Mouse (Mus musculus) forebrain, postnatal 0 days (tissue): ENCODE data around the gene Gm20219. TPM values are rescaled to one million over a fixed set of nuclear protein-coding genes. Genes with fewer than 3 reads are reported as not detected.
"Not testable (repeated sequence)": the region's sequence is repeated elsewhere in the genome, so short reads cannot be mapped to it uniquely, and the experiment has no call there.

Source experiments
- ATAC-seq: fragments of 200-750 bp; cut with Nextera tagmentation; 2 replicates; pipeline ENCODE4 v1.8.0; 2017; ENCODE audit warnings: mild to moderate bottlenecking, moderate library complexity
- DNase-seq: peaks from one replicate; pipeline ENCODE4 v3.0.0-alpha.2; 2015
- H3K27ac ChIP-seq: fragments of 300-500 bp; sonication (generic); 2 replicates; pipeline ENCODE4 v1.5.1; 2014; ENCODE audit warnings: low read depth, mild to moderate bottlenecking, antibody characterized with exemption, low read length, moderate library complexity, mixed read lengths
- H3K27me3 ChIP-seq: fragments of 300-500 bp; sonication (generic); 2 replicates; pipeline ENCODE4 v1.6.1; 2014; ENCODE audit warnings: mild to moderate bottlenecking, low read length, mixed read lengths; ENCODE audit not compliant: insufficient read depth
- H3K36me3 ChIP-seq: fragments of 300-500 bp; sonication (generic); 2 replicates; pipeline ENCODE4 v1.6.1; 2014; ENCODE audit warnings: mild to moderate bottlenecking, moderate library complexity; ENCODE audit not compliant: insufficient read depth
- H3K4me1 ChIP-seq: fragments of 300-500 bp; sonication (generic); 2 replicates; pipeline ENCODE4 v1.6.1; 2014; ENCODE audit warnings: antibody characterized with exemption; ENCODE audit not compliant: insufficient read depth
- H3K4me2 ChIP-seq: fragments of 300-500 bp; sonication (generic); 2 replicates; pipeline ENCODE4 v1.6.1; 2014; ENCODE audit warnings: low read depth, mild to moderate bottlenecking, moderate library complexity
- H3K4me3 ChIP-seq: fragments of 300-500 bp; sonication (generic); 2 replicates; pipeline ENCODE4 v1.5.1; 2014; ENCODE audit warnings: low read depth, low read length, mixed read lengths
- H3K9ac ChIP-seq: fragments of 300-500 bp; sonication (generic); 2 replicates; pipeline ENCODE4 v1.6.1; 2014; ENCODE audit warnings: mild to moderate bottlenecking
- H3K9me3 ChIP-seq: fragments of 300-500 bp; sonication (generic); 2 replicates; pipeline ENCODE4 v1.6.1; 2016; ENCODE audit warnings: low read length
- CTCF ChIP-seq: sonication (generic); IDR thresholded peaks from 2 replicates; pipeline ENCODE4 v1.5.1; 2016; ENCODE audit warnings: antibody characterized with exemption, control low read depth, low read depth
- WGBS: fragments of 180-500 bp; shearing (Covaris S2); extraction: QIAGEN DNeasy Blood & Tissue Kit; methylation state at CpG from one replicate; pipeline ENCODE4 v1.1.7; 2014; 5-methylcytosine and 5-hydroxymethylcytosine counted together
- polyA plus RNA-seq: library from polyadenylated mRNA; unstranded; fragments of >200 nt; fragmentation: Nextera tagmentation; extraction: Ambion mirVana; gene quantifications from 2 replicates; pipeline ENCODE4 v1.2.1, GENCODE M21; 2015
- total RNA-seq: library from RNA; depleted of rRNA; stranded (reverse); fragments of >200 nt; gene quantifications from 2 replicates; pipeline ENCODE4 v1.2.3, GENCODE M21; 2014; rRNA removed

Gene Gm20219
- total and polyA plus RNA-seq, 2 experiments from 2014 or later: 0.33 to 0.40 TPM

GRCm38 (mm10) chr17:56507161-56508068 lies 46.8 kb downstream of the Gm20219 start:
- H3K9ac ChIP-seq: peak overlapping the region; percentile 91
- H3K4me3 ChIP-seq: peak overlapping the region; percentile 58
- peaks cover 8% of the 10 kb centered on the region; the same call in 1 of the 2 replicates for H3K4me1 ChIP-seq
- no peak for TF ChIP-seq CTCF
- no peaks in the 10 kb centered on the region for H3K9me3 ChIP-seq
- 2% methylated on average over 42 of the region's 42 CpGs for WGBS
- DNase-seq: peak; percentile 99
- H3K27ac ChIP-seq: peak overlapping the region; percentile 99
- no peaks in the 10 kb centered on the region for H3K36me3 ChIP-seq
- peak overlapping the region; percentile 97 for H3K4me2 ChIP-seq
- H3K27me3 ChIP-seq: no peaks in the 10 kb centered on the region; the same call in 1 of the 2 replicates
- peak; percentile 92 for ATAC-seq

GRCm38 (mm10) chr17:56506417-56507065 lies 47.6 kb downstream of the Gm20219 start:
- no peaks in the 10 kb centered on the region for H3K9me3 ChIP-seq
- H3K27me3 ChIP-seq: no peaks in the 10 kb centered on the region
- peak overlapping the region; percentile 58 for H3K4me3 ChIP-seq
- peak overlapping the region; percentile 99 for H3K27ac ChIP-seq
- H3K36me3 ChIP-seq: no peaks in the 10 kb centered on the region
- no peak for TF ChIP-seq CTCF
- DNase-seq: no peak
- H3K4me2 ChIP-seq: peak overlapping the region; percentile 97
- H3K9ac ChIP-seq: peak overlapping the region; percentile 91; the same call in 1 of the 2 replicates
- ATAC-seq: no peak
- peaks cover 14% of the 10 kb centered on the region; the same call in 1 of the 2 replicates for H3K4me1 ChIP-seq
- WGBS: 59% methylated on average over 15 of the region's 15 CpGs

- ATAC-seq (no peak), DNase-seq (no peak)
- no peaks in the 10 kb centered on the region for H3K36me3 ChIP-seq
- no peaks in the 10 kb centered on the region for H3K27me3 ChIP-seq
- 0 out of 2 replicates have a peak overlapping the region, but pooled peaks have one; percentile 29 for H3K27ac ChIP-seq
- WGBS: 75% methylated on average over 10 of the region's 10 CpGs
- no peak overlapping the region for H3K4me3 ChIP-seq
- H3K4me2 ChIP-seq: no peak overlapping the region
- H3K9me3 ChIP-seq: no peaks in the 10 kb centered on the region
- no peak for TF ChIP-seq CTCF
- no peak overlapping the region for H3K9ac ChIP-seq
- H3K4me1 ChIP-seq: peaks cover 14% of the 10 kb centered on the region; the same call in 1 of the 2 replicates
These were observed 48.8 kb downstream of the Gm20219 start for GRCm38 (mm10) chr17:56505401-56505800.

- peak overlapping the region; percentile 77 for H3K27ac ChIP-seq
- H3K4me1 ChIP-seq: peaks cover 7% of the 10 kb centered on the region; the same call in 1 of the 2 replicates
- H3K4me2 ChIP-seq: no peak overlapping the region
- H3K27me3 ChIP-seq: no peaks in the 10 kb centered on the region
- no peaks in the 10 kb centered on the region for H3K36me3 ChIP-seq
- DNase-seq (peak; percentile 86), ATAC-seq (peak; percentile 81)
- no peaks in the 10 kb centered on the region for H3K9me3 ChIP-seq
- no peak overlapping the region for H3K9ac ChIP-seq
- H3K4me3 ChIP-seq: no peak overlapping the region
- 12% methylated on average over 9 of the region's 9 CpGs for WGBS
- TF ChIP-seq CTCF: peak; percentile 57
These were observed 51.7 kb downstream of the Gm20219 start for GRCm38 (mm10) chr17:56502526-56502925.

- H3K4me2 ChIP-seq: not testable (repeated sequence)
- ATAC-seq: peak; percentile 15
These were observed 52.4 kb downstream of the Gm20219 start for GRCm38 (mm10) chr17:56501635-56502400.

More at GRCm38 (mm10) chr17:56501635-56502400, 52.4 kb downstream of the Gm20219 start:
- H3K4me3 ChIP-seq, H3K4me1 ChIP-seq, H3K27me3 ChIP-seq, H3K36me3 ChIP-seq, H3K9me3 ChIP-seq, DNase-seq, H3K9ac ChIP-seq: not testable (repeated sequence)
- H3K27ac ChIP-seq: peak overlapping the region; percentile 77
- 5% methylated on average over 2 of the region's 2 CpGs for WGBS

Other genes starting within 250 kb of the Gm20219 start
- gene Kdm4b, start 228.3 kb downstream of the Gm20219 start, total RNA-seq: 107 and 133 TPM in 2 replicates
- gene Kdm4b, start 228.3 kb downstream of the Gm20219 start, polyA plus RNA-seq: 46.8 and 53.2 TPM in 2 replicates
- 568 and 711 TPM in 2 replicates for gene Ptprs, start 77.9 kb downstream of the Gm20219 start, total RNA-seq
- gene Ptprs, start 77.9 kb downstream of the Gm20219 start, polyA plus RNA-seq: 196 and 250 TPM in 2 replicates
- gene Znrf4, start 42.0 kb downstream of the Gm20219 start, total RNA-seq: not detected in 2 replicates
- 0.13 and 0.16 TPM in 2 replicates for gene Znrf4, start 42.0 kb downstream of the Gm20219 start, polyA plus RNA-seq
- gene Safb2, start 30.2 kb upstream of the Gm20219 start, total RNA-seq: 27.2 and 35.1 TPM in 2 replicates
- 25.0 and 36.7 TPM in 2 replicates for gene Safb2, start 30.2 kb upstream of the Gm20219 start, polyA plus RNA-seq
- gene Safb, start 30.4 kb upstream of the Gm20219 start, total RNA-seq: 56.0 and 71.7 TPM in 2 replicates
- gene Safb, start 30.4 kb upstream of the Gm20219 start, polyA plus RNA-seq: 61.8 and 82.8 TPM in 2 replicates
- gene 2410015M20Rik, start 55.4 kb upstream of the Gm20219 start, total RNA-seq: 66.0 and 124 TPM in 2 replicates
- 208 and 263 TPM in 2 replicates for gene 2410015M20Rik, start 55.4 kb upstream of the Gm20219 start, polyA plus RNA-seq
- 807 and 1,399 TPM in 2 replicates for gene Rpl36, start 59.0 kb upstream of the Gm20219 start, total RNA-seq
- gene Rpl36, start 59.0 kb upstream of the Gm20219 start, polyA plus RNA-seq: 1,145 and 1,575 TPM in 2 replicates
- gene Lonp1, start 72.5 kb upstream of the Gm20219 start, total RNA-seq: 64.9 and 76.3 TPM in 2 replicates
- gene Lonp1, start 72.5 kb upstream of the Gm20219 start, polyA plus RNA-seq: 34.2 and 38.2 TPM in 2 replicates
- gene Catsperd, start 73.8 kb upstream of the Gm20219 start, total RNA-seq: 0.81 and 1.5 TPM in 2 replicates
- gene Catsperd, start 73.8 kb upstream of the Gm20219 start, polyA plus RNA-seq: 0.94 and 1.2 TPM in 2 replicates
- gene Ranbp3, start 118.9 kb upstream of the Gm20219 start, total RNA-seq: 104 and 115 TPM in 2 replicates
- 98.2 and 100 TPM in 2 replicates for gene Ranbp3, start 118.9 kb upstream of the Gm20219 start, polyA plus RNA-seq
- gene Ndufa11, start 163.4 kb upstream of the Gm20219 start, total RNA-seq: 191 TPM in 2 replicates
- gene Ndufa11, start 163.4 kb upstream of the Gm20219 start, polyA plus RNA-seq: 576 and 730 TPM in 2 replicates
- 23.2 and 33.7 TPM in 2 replicates for gene Vmac, start 163.6 kb upstream of the Gm20219 start, total RNA-seq
- 24.3 and 26.9 TPM in 2 replicates for gene Vmac, start 163.6 kb upstream of the Gm20219 start, polyA plus RNA-seq
- gene Nrtn, start 203.1 kb upstream of the Gm20219 start, total RNA-seq: 1.9 and 5.4 TPM in 2 replicates
- gene Nrtn, start 203.1 kb upstream of the Gm20219 start, polyA plus RNA-seq: 2.7 and 2.8 TPM in 2 replicates
- 75.1 and 75.3 TPM in 2 replicates for gene Dus3l, start 210.4 kb upstream of the Gm20219 start, total RNA-seq
- gene Dus3l, start 210.4 kb upstream of the Gm20219 start, polyA plus RNA-seq: 70.4 and 79.9 TPM in 2 replicates
- 0.69 and 0.71 TPM in 2 replicates for gene Prr22, start 215.9 kb upstream of the Gm20219 start, total RNA-seq
- 0.14 and 0.25 TPM in 2 replicates for gene Prr22, start 215.9 kb upstream of the Gm20219 start, polyA plus RNA-seq